Mouse (Mus musculus) midbrain, embryonic 14.5 days (tissue): ENCODE results near the gene Arv1. TPM values are rescaled to one million over a fixed set of nuclear protein-coding genes. Genes with fewer than 3 reads are reported as not detected.
A peak's percentile ranks its signal among the peaks of the same experiment; 100 is the strongest.

Experiments used
- ATAC-seq: fragments of 200-750 bp; cut with Nextera tagmentation; 2 replicates; pipeline ENCODE4 v1.8.0; 2017; ENCODE audit warnings: moderate number of reproducible peaks, moderate library complexity; ENCODE audit not compliant: low FRiP score, low TSS enrichment
- DNase-seq: peaks from one replicate; pipeline ENCODE4 v3.0.0-alpha.2; 2015
- H3K27ac ChIP-seq: fragments of 300-500 bp; sonication (generic); replicated peaks from 2 replicates; pipeline ENCODE4 v1.5.1; 2014; ENCODE audit warnings: mild to moderate bottlenecking, low read depth, low read length, moderate library complexity
- H3K27me3 ChIP-seq: fragments of 300-500 bp; sonication (generic); 2 replicates; pipeline ENCODE4 v1.6.1; 2014; ENCODE audit warnings: low read length, control low read depth, mixed read lengths; ENCODE audit not compliant: control insufficient read depth, insufficient read depth
- H3K36me3 ChIP-seq: fragments of 300-500 bp; sonication (generic); 2 replicates; pipeline ENCODE4 v1.6.1; 2014; ENCODE audit warnings: low read length, control low read depth; ENCODE audit not compliant: control insufficient read depth, insufficient read depth
- H3K4me1 ChIP-seq: fragments of 300-500 bp; sonication (generic); 2 replicates; pipeline ENCODE4 v1.6.1; 2014; ENCODE audit warnings: mild to moderate bottlenecking, antibody characterized with exemption, low read length, control low read depth; ENCODE audit not compliant: control insufficient read depth, insufficient read depth
- H3K4me2 ChIP-seq: fragments of 300-500 bp; sonication (generic); 2 replicates; pipeline ENCODE4 v1.6.1; 2014; ENCODE audit warnings: mild to moderate bottlenecking, low read length, moderate library complexity
- H3K4me3 ChIP-seq: fragments of 300-500 bp; sonication (generic); replicated peaks from 2 replicates; pipeline ENCODE4 v1.5.1; 2014; ENCODE audit warnings: low read depth, low read length
- H3K9ac ChIP-seq: fragments of 300-500 bp; sonication (generic); replicated peaks from 2 replicates; pipeline ENCODE4 v1.6.1; 2014; ENCODE audit warnings: mild to moderate bottlenecking, low read length, moderate library complexity
- H3K9me3 ChIP-seq: fragments of 300-500 bp; sonication (generic); 2 replicates; pipeline ENCODE4 v1.6.1; 2016; ENCODE audit warnings: low read length, control low read depth, mixed read lengths; ENCODE audit not compliant: control insufficient read depth
- WGBS: fragments of 180-500 bp; shearing (Covaris S2); extraction: QIAGEN DNeasy Blood & Tissue Kit; methylation state at CpG from one replicate; pipeline ENCODE4 v1.1.7; 2014; 5-methylcytosine and 5-hydroxymethylcytosine counted together
- polyA plus RNA-seq: library from polyadenylated mRNA; unstranded; fragments of >200 nt; fragmentation: Nextera tagmentation; extraction: Ambion mirVana; gene quantifications from 2 replicates; pipeline ENCODE4 v1.2.1, GENCODE M21; 2014

Arv1 gene
- polyA plus RNA-seq, 1 experiment from 2014 or later, result 36.1 TPM

GRCm38 (mm10) chr8:124705823-124706222 lies 16.1 kb upstream of the Arv1 start:
- H3K9me3 ChIP-seq, result no peaks in the 10 kb centered on the region
- H3K9ac ChIP-seq, result no peak overlapping the region
- H3K27me3 ChIP-seq, result no peaks in the 10 kb centered on the region
- no peak overlapping the region for H3K27ac ChIP-seq
- no peaks in the 10 kb centered on the region for H3K4me1 ChIP-seq
- peaks cover 65% of the 10 kb centered on the region for H3K36me3 ChIP-seq
- H3K4me3 ChIP-seq, result no peak overlapping the region
- no peak overlapping the region for H3K4me2 ChIP-seq
- DNase-seq (no peak), ATAC-seq (no peak)
- WGBS, result 96% methylated on average over 8 of the region's 8 CpGs

GRCm38 (mm10) chr8:124713207-124713606 lies 8.7 kb upstream of the Arv1 start:
- no peaks in the 10 kb centered on the region for H3K4me1 ChIP-seq
- H3K4me3 ChIP-seq, result no peak overlapping the region
- DNase-seq, result no peak
- H3K9ac ChIP-seq, result no peak overlapping the region
- no peaks in the 10 kb centered on the region for H3K9me3 ChIP-seq
- 94% methylated on average over 6 of the region's 6 CpGs for WGBS
- H3K4me2 ChIP-seq, result no peak overlapping the region
- H3K36me3 ChIP-seq, result peaks cover 51% of the 10 kb centered on the region
- ATAC-seq, result no peak
- no peak overlapping the region for H3K27ac ChIP-seq
- H3K27me3 ChIP-seq, result no peaks in the 10 kb centered on the region

- H3K27me3 ChIP-seq, result no peaks in the 10 kb centered on the region
- no peaks in the 10 kb centered on the region for H3K9me3 ChIP-seq
- ATAC-seq (no peak), DNase-seq (no peak)
- no peak overlapping the region for H3K27ac ChIP-seq
- H3K4me3 ChIP-seq, result no peak overlapping the region
- H3K4me1 ChIP-seq, result peaks cover 5% of the 10 kb centered on the region
- peaks cover 35% of the 10 kb centered on the region for H3K36me3 ChIP-seq
- WGBS, result 94% methylated on average over 8 of the region's 8 CpGs
- H3K4me2 ChIP-seq, result no peak overlapping the region
- no peak overlapping the region for H3K9ac ChIP-seq
Measured at GRCm38 (mm10) chr8:124715736-124716135, 6.2 kb upstream of the Arv1 start.

- ATAC-seq, result no peak
- Histone ChIP-seq H3K4me1 (peaks cover 19% of the 10 kb centered on the region), H3K27me3 (no peaks in the 10 kb centered on the region), H3K4me2 (peak overlapping the region; percentile 91), H3K36me3 (peaks cover 6% of the 10 kb centered on the region), H3K4me3 (peak overlapping the region; percentile 91; the same call in 1 of the 2 replicates), H3K9me3 (no peaks in the 10 kb centered on the region), H3K27ac (no peak overlapping the region), H3K9ac (no peak overlapping the region)
- WGBS, result 77% methylated on average over 7 of the region's 7 CpGs
- DNase-seq, result no peak
Measured at GRCm38 (mm10) chr8:124720133-124720532, 1.8 kb upstream of the Arv1 start.

- Histone ChIP-seq H3K9ac (peak overlapping the region; percentile 91), H3K27me3 (no peaks in the 10 kb centered on the region), H3K4me2 (peak overlapping the region; percentile 91), H3K4me3 (peak overlapping the region; percentile 91), H3K9me3 (no peaks in the 10 kb centered on the region), H3K27ac (peak overlapping the region; percentile 75), H3K36me3 (peaks cover 14% of the 10 kb centered on the region), H3K4me1 (peaks cover 19% of the 10 kb centered on the region)
- 4% methylated on average over 31 of the region's 31 CpGs for WGBS
- DNase-seq (peak; percentile 24), ATAC-seq (peak; percentile 70)
Measured at GRCm38 (mm10) chr8:124720938-124721861, 739 bp upstream of the Arv1 start.

GRCm38 (mm10) chr8:124724301-124724700 lies 2.4 kb downstream of the Arv1 start:
- DNase-seq (no peak), ATAC-seq (no peak)
- Histone ChIP-seq H3K4me2 (no peak overlapping the region), H3K27me3 (no peaks in the 10 kb centered on the region), H3K4me3 (no peak overlapping the region), H3K9me3 (no peaks in the 10 kb centered on the region), H3K4me1 (peaks cover 19% of the 10 kb centered on the region), H3K27ac (no peak overlapping the region), H3K36me3 (peaks cover 39% of the 10 kb centered on the region), H3K9ac (no peak overlapping the region)
- 95% methylated on average over 7 of the region's 7 CpGs for WGBS

- no peak overlapping the region for H3K4me2 ChIP-seq
- WGBS, result 92% methylated on average over 8 of the region's 8 CpGs
- no peak overlapping the region for H3K9ac ChIP-seq
- H3K4me3 ChIP-seq, result no peak overlapping the region
- H3K27me3 ChIP-seq, result no peaks in the 10 kb centered on the region
- ATAC-seq (no peak), DNase-seq (no peak)
- H3K27ac ChIP-seq, result no peak overlapping the region
- peaks cover 73% of the 10 kb centered on the region for H3K36me3 ChIP-seq
- H3K9me3 ChIP-seq, result no peaks in the 10 kb centered on the region
- no peaks in the 10 kb centered on the region for H3K4me1 ChIP-seq
Measured at GRCm38 (mm10) chr8:124732828-124733227, 10.9 kb downstream of the Arv1 start.

- no peaks in the 10 kb centered on the region for H3K4me1 ChIP-seq
- ATAC-seq (no peak), DNase-seq (no peak)
- H3K9ac ChIP-seq, result no peak overlapping the region
- 79% methylated on average over 3 of the region's 3 CpGs for WGBS
- no peaks in the 10 kb centered on the region for H3K27me3 ChIP-seq
- no peaks in the 10 kb centered on the region for H3K9me3 ChIP-seq
- no peak overlapping the region for H3K27ac ChIP-seq
- no peak overlapping the region for H3K4me3 ChIP-seq
- peaks cover 48% of the 10 kb centered on the region for H3K36me3 ChIP-seq
- no peak overlapping the region for H3K4me2 ChIP-seq
Measured at GRCm38 (mm10) chr8:124735371-124735911, 13.5 kb downstream of the Arv1 start.

GRCm38 (mm10) chr8:124739268-124739667 lies 17.3 kb downstream of the Arv1 start:
- WGBS, result 95% methylated on average over 1 of the region's 1 CpGs
- peaks cover 15% of the 10 kb centered on the region for H3K36me3 ChIP-seq
- H3K27me3 ChIP-seq, result no peaks in the 10 kb centered on the region
- no peak for ATAC-seq
- H3K4me2 ChIP-seq, result no peak overlapping the region
- DNase-seq, result peak; percentile 79
- H3K4me3 ChIP-seq, result no peak overlapping the region
- no peaks in the 10 kb centered on the region for H3K4me1 ChIP-seq
- H3K27ac ChIP-seq, result no peak overlapping the region
- H3K9me3 ChIP-seq, result no peaks in the 10 kb centered on the region
- H3K9ac ChIP-seq, result no peak overlapping the region
